Mouse (Mus musculus) heart, embryonic 10.5 days (tissue): ENCODE data around the gene Tex9. TPM values are rescaled to one million over a fixed set of nuclear protein-coding genes. Genes with fewer than 3 reads are reported as not detected.
A peak's percentile ranks its signal among the peaks of the same experiment; 100 is the strongest.
"Not testable (repeated sequence)": the region's sequence is repeated elsewhere in the genome, so short reads cannot be mapped to it uniquely, and the experiment has no call there.

Experiments used
- DNase-seq: peaks from one replicate; pipeline ENCODE4 v3.0.0-alpha.2; 2017; ENCODE audit warnings: low spot score
- H3K27ac ChIP-seq: fragments of 300-500 bp; sonication (generic); 2 replicates; pipeline ENCODE4 v1.5.1; 2016; ENCODE audit warnings: mild to moderate bottlenecking
- H3K27me3 ChIP-seq: fragments of 300-500 bp; sonication (generic); 2 replicates; pipeline ENCODE4 v1.6.1; 2016; ENCODE audit warnings: mild to moderate bottlenecking; ENCODE audit not compliant: poor library complexity, insufficient read depth, severe bottlenecking
- H3K36me3 ChIP-seq: fragments of 300-500 bp; sonication (generic); 2 replicates; pipeline ENCODE4 v1.6.1; 2016; ENCODE audit warnings: mild to moderate bottlenecking, moderate library complexity
- H3K4me1 ChIP-seq: fragments of 300-500 bp; sonication (generic); 2 replicates; pipeline ENCODE4 v1.6.1; 2016; ENCODE audit warnings: mild to moderate bottlenecking
- H3K4me3 ChIP-seq: fragments of 300-500 bp; sonication (generic); 2 replicates; pipeline ENCODE4 v1.5.1; 2016; ENCODE audit warnings: mild to moderate bottlenecking, moderate library complexity
- H3K9me3 ChIP-seq: fragments of 300-500 bp; sonication (generic); 2 replicates; pipeline ENCODE4 v1.6.1; 2016; ENCODE audit warnings: mild to moderate bottlenecking, moderate library complexity
- WGBS: fragments of 180-500 bp; shearing (Covaris S2); methylation state at CpG from one replicate; pipeline ENCODE4 v1.1.7; 2016; 5-methylcytosine and 5-hydroxymethylcytosine counted together
- microRNA-seq: library from miRNA; unstranded; fragments of <30 nt; microRNA quantifications from one replicate; pipeline ENCODE4, GENCODE M21; 2017
- polyA plus RNA-seq: library from polyadenylated mRNA; unstranded; fragments of >200 nt; fragmentation: Nextera tagmentation; extraction: Ambion mirVana; gene quantifications from 2 replicates; pipeline ENCODE4 v1.2.1, GENCODE M21; 2016

Tex9 gene
- polyA plus RNA-seq, 1 experiment from 2014 or later: 27.0 TPM

- H3K27ac ChIP-seq: no peak overlapping the region
- 69% methylated on average over 3 of the region's 3 CpGs for WGBS
- no peak overlapping the region for H3K4me3 ChIP-seq
- H3K36me3 ChIP-seq: no peaks in the 10 kb centered on the region
- no peaks in the 10 kb centered on the region for H3K9me3 ChIP-seq
- no peaks in the 10 kb centered on the region for H3K27me3 ChIP-seq
- DNase-seq: no peak
- peaks cover 18% of the 10 kb centered on the region for H3K4me1 ChIP-seq
Measured at GRCm38 (mm10) chr9:72420490-72420889, 71.5 kb downstream of the Tex9 start.

GRCm38 (mm10) chr9:72418443-72418842, 73.6 kb downstream of the Tex9 start:
- Histone ChIP-seq H3K27me3 (no peaks in the 10 kb centered on the region), H3K4me1 (peaks cover 18% of the 10 kb centered on the region), H3K36me3 (no peaks in the 10 kb centered on the region), H3K9me3 (no peaks in the 10 kb centered on the region), H3K4me3 (no peak overlapping the region), H3K27ac (no peak overlapping the region)
- DNase-seq: no peak
- 72% methylated on average over 3 of the region's 3 CpGs for WGBS

GRCm38 (mm10) chr9:72411746-72412145, 80.3 kb downstream of the Tex9 start:
- no peak overlapping the region for H3K27ac ChIP-seq
- no peak overlapping the region for H3K4me3 ChIP-seq
- H3K4me1 ChIP-seq: peaks cover 13% of the 10 kb centered on the region
- no peaks in the 10 kb centered on the region for H3K36me3 ChIP-seq
- DNase-seq: no peak
- H3K9me3 ChIP-seq: no peaks in the 10 kb centered on the region
- no peaks in the 10 kb centered on the region for H3K27me3 ChIP-seq
- WGBS: 78% methylated on average over 2 of the region's 2 CpGs

- Histone ChIP-seq H3K9me3 (no peaks in the 10 kb centered on the region), H3K4me3 (peak overlapping the region; percentile 27; the same call in 1 of the 2 replicates), H3K27ac (no peak overlapping the region), H3K4me1 (peaks cover 13% of the 10 kb centered on the region), H3K36me3 (no peaks in the 10 kb centered on the region), H3K27me3 (no peaks in the 10 kb centered on the region)
- 21% methylated on average over 15 of the region's 15 CpGs for WGBS
- no peak for DNase-seq
Measured at GRCm38 (mm10) chr9:72409381-72410225, 82.4 kb downstream of the Tex9 start.

- Histone ChIP-seq H3K4me1 (peaks cover 13% of the 10 kb centered on the region), H3K9me3 (no peaks in the 10 kb centered on the region), H3K27ac (peak overlapping the region; percentile 81), H3K36me3 (no peaks in the 10 kb centered on the region), H3K4me3 (peak overlapping the region; percentile 53), H3K27me3 (no peaks in the 10 kb centered on the region)
- WGBS: 14% methylated on average over 12 of the region's 12 CpGs
- DNase-seq: peak; percentile 92
Measured at GRCm38 (mm10) chr9:72408131-72408586, 83.9 kb downstream of the Tex9 start.

GRCm38 (mm10) chr9:72405882-72406638, 86.0 kb downstream of the Tex9 start:
- H3K9me3 ChIP-seq: no peaks in the 10 kb centered on the region
- no peak for DNase-seq
- no peak overlapping the region for H3K27ac ChIP-seq
- H3K4me3 ChIP-seq: no peak overlapping the region
- no peaks in the 10 kb centered on the region for H3K36me3 ChIP-seq
- H3K4me1 ChIP-seq: peaks cover 13% of the 10 kb centered on the region
- WGBS: 66% methylated on average over 9 of the region's 9 CpGs
- no peaks in the 10 kb centered on the region for H3K27me3 ChIP-seq

GRCm38 (mm10) chr9:72404934-72405333, 87.1 kb downstream of the Tex9 start:
- Histone ChIP-seq H3K36me3 (no peaks in the 10 kb centered on the region), H3K4me1 (peaks cover 13% of the 10 kb centered on the region), H3K4me3 (no peak overlapping the region), H3K27me3 (no peaks in the 10 kb centered on the region), H3K9me3 (no peaks in the 10 kb centered on the region), H3K27ac (no peak overlapping the region)
- no peak for DNase-seq
- WGBS: 70% methylated on average over 3 of the region's 3 CpGs

- H3K9me3 ChIP-seq: no peaks in the 10 kb centered on the region
- no peaks in the 10 kb centered on the region for H3K27me3 ChIP-seq
- no peaks in the 10 kb centered on the region for H3K36me3 ChIP-seq
- H3K27ac ChIP-seq: no peak overlapping the region
- no peak for DNase-seq
- no peak overlapping the region for H3K4me3 ChIP-seq
- WGBS: 86% methylated on average over 8 of the region's 8 CpGs
- peaks cover 8% of the 10 kb centered on the region for H3K4me1 ChIP-seq
Measured at GRCm38 (mm10) chr9:72404446-72404845, 87.6 kb downstream of the Tex9 start.

GRCm38 (mm10) chr9:72403421-72403820, 88.6 kb downstream of the Tex9 start:
- Histone ChIP-seq H3K4me1 (peaks cover 3% of the 10 kb centered on the region), H3K36me3 (no peaks in the 10 kb centered on the region), H3K27me3 (no peaks in the 10 kb centered on the region), H3K9me3 (no peaks in the 10 kb centered on the region; the same call in 1 of the 2 replicates), H3K4me3 (no peak overlapping the region), H3K27ac (no peak overlapping the region)
- 68% methylated on average over 6 of the region's 6 CpGs for WGBS
- DNase-seq: no peak

GRCm38 (mm10) chr9:72401769-72402168, 90.2 kb downstream of the Tex9 start:
- not testable (repeated sequence) for H3K4me3 ChIP-seq, H3K27me3 ChIP-seq, H3K27ac ChIP-seq, H3K36me3 ChIP-seq, H3K9me3 ChIP-seq, DNase-seq
- peaks cover 10% of the 10 kb centered on the region for H3K4me1 ChIP-seq
- WGBS: 65% methylated on average over 4 of the region's 4 CpGs

Small RNAs within 50 kb of the gene (microRNA-seq; reads per million reads assigned to microRNA genes)
- gene Gm28010: not detected

Other genes with a start within 250 kb of the Tex9 start
- gene Zfp280d, start 217.4 kb downstream of the Tex9 start, polyA plus RNA-seq: 29.0 and 34.0 TPM in 2 replicates
- 22.0 and 34.1 TPM in 2 replicates for gene Mns1, start 54.2 kb downstream of the Tex9 start, polyA plus RNA-seq
- 9.0 and 12.3 TPM in 2 replicates for gene Rfx7, start 40.0 kb upstream of the Tex9 start, polyA plus RNA-seq
- 515 and 584 TPM in 2 replicates for gene Nedd4, start 170.1 kb upstream of the Tex9 start, polyA plus RNA-seq